Mouse (Mus musculus) forebrain, embryonic 15.5 days (tissue): ENCODE measurements around the gene Ciapin1. TPM values are rescaled to one million over a fixed set of nuclear protein-coding genes. Genes with fewer than 3 reads are reported as not detected.

Experiments
- ATAC-seq: fragments of 200-750 bp; cut with Nextera tagmentation; replicated peaks from 2 replicates; pipeline ENCODE4 v1.8.0; 2017; ENCODE audit warnings: mild to moderate bottlenecking, moderate TSS enrichment, moderate library complexity
- H3K27ac ChIP-seq: fragments of 300-500 bp; sonication (generic); replicated peaks from 2 replicates; pipeline ENCODE4 v1.5.1; 2015; ENCODE audit warnings: mild to moderate bottlenecking, inconsistent platforms
- H3K27me3 ChIP-seq: fragments of 300-500 bp; sonication (generic); 2 replicates; pipeline ENCODE4 v1.6.1; 2015; ENCODE audit warnings: inconsistent platforms
- H3K36me3 ChIP-seq: fragments of 300-500 bp; sonication (generic); 2 replicates; pipeline ENCODE4 v1.6.1; 2015; ENCODE audit warnings: mild to moderate bottlenecking, inconsistent platforms
- H3K4me1 ChIP-seq: fragments of 300-500 bp; sonication (generic); 2 replicates; pipeline ENCODE4 v1.6.1; 2015; ENCODE audit warnings: inconsistent platforms
- H3K4me2 ChIP-seq: fragments of 300-500 bp; sonication (generic); replicated peaks from 2 replicates; pipeline ENCODE4 v1.6.1; 2015; ENCODE audit warnings: mild to moderate bottlenecking, inconsistent platforms
- H3K4me3 ChIP-seq: fragments of 300-500 bp; sonication (generic); 2 replicates; pipeline ENCODE4 v1.5.1; 2015; ENCODE audit warnings: mild to moderate bottlenecking, inconsistent platforms
- H3K9ac ChIP-seq: fragments of 300-500 bp; sonication (generic); replicated peaks from 2 replicates; pipeline ENCODE4 v1.6.1; 2015; ENCODE audit warnings: mild to moderate bottlenecking, inconsistent platforms
- H3K9me3 ChIP-seq: fragments of 300-500 bp; sonication (generic); 2 replicates; pipeline ENCODE4 v1.6.1; 2016; ENCODE audit warnings: inconsistent platforms
- WGBS: fragments of 180-500 bp; shearing (Covaris S2); methylation state at CpG from one replicate; pipeline ENCODE4 v1.1.7; 2015; ENCODE audit warnings: mixed read lengths; 5-methylcytosine and 5-hydroxymethylcytosine counted together
- polyA plus RNA-seq: library from polyadenylated mRNA; unstranded; fragments of >200 nt; fragmentation: Nextera tagmentation; extraction: Ambion mirVana; gene quantifications from 2 replicates; pipeline ENCODE4 v1.2.1, GENCODE M21; 2015

Gene Ciapin1
- polyA plus RNA-seq, 1 experiment from 2014 or later = 145 TPM

DNA sequence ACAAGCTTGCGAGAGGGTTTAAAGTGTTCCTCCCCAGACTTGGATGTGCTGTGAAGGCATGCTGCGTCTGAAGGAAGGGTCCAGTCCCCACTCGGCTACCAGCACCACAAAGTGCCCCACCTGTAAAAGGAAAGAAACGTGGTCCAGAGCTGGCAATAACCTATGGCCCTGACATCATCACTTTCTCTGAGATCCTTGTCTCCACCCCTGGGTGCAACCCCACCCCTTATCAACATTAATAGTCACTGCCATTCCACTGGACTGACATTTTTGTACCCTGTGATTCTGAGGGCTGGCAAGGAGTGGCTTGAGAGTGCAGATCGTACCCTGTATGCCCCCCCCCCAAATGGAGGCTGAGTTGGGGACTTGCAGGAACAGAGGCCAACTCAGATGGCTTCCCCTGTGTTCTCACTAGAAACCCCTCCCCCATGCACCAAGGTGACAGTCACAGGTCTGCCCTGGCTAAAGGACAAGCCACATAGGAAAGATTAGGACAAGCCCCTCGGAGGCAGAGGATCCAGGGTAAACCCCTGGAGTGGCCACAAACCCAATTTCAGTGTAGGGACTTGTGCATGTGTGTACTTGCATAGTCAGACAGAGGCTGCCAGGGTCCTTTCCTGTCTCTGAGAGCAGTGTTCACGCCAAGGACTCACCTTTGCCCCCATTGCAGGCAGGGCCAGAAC lies 56.9 kb downstream of the Ciapin1 start:
- no peak for ATAC-seq
- Histone ChIP-seq H3K27ac (no peak overlapping the region), H3K9ac (no peak overlapping the region), H3K27me3 (no peaks in the 10 kb centered on the region), H3K36me3 (no peaks in the 10 kb centered on the region), H3K4me1 (peaks cover 12% of the 10 kb centered on the region), H3K4me2 (no peak overlapping the region), H3K4me3 (no peak overlapping the region), H3K9me3 (no peaks in the 10 kb centered on the region)
- 62% methylated on average over 7 of the region's 7 CpGs for WGBS

DNA sequence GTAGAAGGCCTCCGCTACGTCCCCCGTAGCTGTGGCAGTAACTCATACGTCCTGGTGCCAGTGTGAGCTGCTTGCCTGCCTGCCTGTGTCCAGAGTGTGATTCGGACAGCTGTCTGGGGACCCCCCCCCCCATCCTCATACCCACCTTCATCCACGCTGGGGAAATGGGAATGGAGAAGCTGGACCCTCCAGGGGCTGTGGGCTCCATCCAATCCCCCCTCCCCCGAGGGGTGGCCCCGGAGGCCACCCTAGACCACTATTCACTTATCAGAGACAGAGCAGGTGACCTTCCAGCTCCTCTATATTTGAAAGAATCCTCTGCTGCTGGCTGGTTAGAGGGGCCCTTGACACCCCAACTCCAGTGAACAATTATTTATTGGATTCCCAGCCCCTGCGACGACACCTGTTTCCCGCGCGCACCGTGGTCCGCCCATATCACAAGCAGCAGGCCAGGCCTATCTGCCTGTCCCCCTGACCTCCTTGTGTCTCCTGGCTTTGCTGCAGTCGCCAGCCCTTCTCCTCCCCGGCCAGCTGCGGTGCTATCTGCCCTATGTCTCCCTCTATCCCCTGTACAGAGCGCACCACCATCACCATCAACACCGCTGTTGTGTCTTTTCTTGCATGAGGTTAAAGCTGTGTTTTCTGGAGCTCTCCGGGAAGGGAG lies 57.5 kb downstream of the Ciapin1 start:
- no peaks in the 10 kb centered on the region for H3K9me3 ChIP-seq
- no peak for ATAC-seq
- H3K36me3 ChIP-seq = no peaks in the 10 kb centered on the region
- no peak overlapping the region for H3K27ac ChIP-seq
- H3K4me2 ChIP-seq = no peak overlapping the region
- no peak overlapping the region for H3K4me3 ChIP-seq
- WGBS = 82% methylated on average over 21 of the region's 21 CpGs
- H3K27me3 ChIP-seq = no peaks in the 10 kb centered on the region
- no peak overlapping the region for H3K9ac ChIP-seq
- peaks cover 12% of the 10 kb centered on the region for H3K4me1 ChIP-seq

- Histone ChIP-seq H3K36me3 (no peaks in the 10 kb centered on the region), H3K27me3 (no peaks in the 10 kb centered on the region), H3K4me2 (no peak overlapping the region), H3K9ac (no peak overlapping the region), H3K4me1 (peaks cover 12% of the 10 kb centered on the region), H3K27ac (no peak overlapping the region), H3K9me3 (no peaks in the 10 kb centered on the region), H3K4me3 (no peak overlapping the region)
- no peak for ATAC-seq
- 98% methylated on average over 16 of the region's 16 CpGs for WGBS
Observed at GRCm38 (mm10) chr8:94779534-94780294, 58.4 kb downstream of the Ciapin1 start.

- no peaks in the 10 kb centered on the region for H3K27me3 ChIP-seq
- H3K9me3 ChIP-seq = no peaks in the 10 kb centered on the region
- no peak overlapping the region for H3K4me2 ChIP-seq
- WGBS = 77% methylated on average over 10 of the region's 10 CpGs
- no peaks in the 10 kb centered on the region for H3K36me3 ChIP-seq
- H3K9ac ChIP-seq = no peak overlapping the region
- no peak for ATAC-seq
- peaks cover 12% of the 10 kb centered on the region for H3K4me1 ChIP-seq
- H3K27ac ChIP-seq = no peak overlapping the region
- no peak overlapping the region for H3K4me3 ChIP-seq
Observed at GRCm38 (mm10) chr8:94778895-94779533, 59.1 kb downstream of the Ciapin1 start.

- Histone ChIP-seq H3K27ac (no peak overlapping the region), H3K9me3 (no peaks in the 10 kb centered on the region), H3K36me3 (no peaks in the 10 kb centered on the region), H3K4me1 (peaks cover 17% of the 10 kb centered on the region), H3K4me3 (no peak overlapping the region), H3K9ac (no peak overlapping the region), H3K4me2 (no peak overlapping the region), H3K27me3 (no peaks in the 10 kb centered on the region)
- WGBS = 69% methylated on average over 5 of the region's 5 CpGs
- ATAC-seq = no peak
Observed at GRCm38 (mm10) chr8:94778473-94778872, 59.7 kb downstream of the Ciapin1 start.

GRCm38 (mm10) chr8:94778036-94778435 lies 60.1 kb downstream of the Ciapin1 start:
- no peak overlapping the region for H3K4me3 ChIP-seq
- WGBS = 67% methylated on average over 10 of the region's 10 CpGs
- no peak overlapping the region for H3K4me2 ChIP-seq
- H3K27ac ChIP-seq = no peak overlapping the region
- H3K9me3 ChIP-seq = no peaks in the 10 kb centered on the region
- H3K36me3 ChIP-seq = no peaks in the 10 kb centered on the region
- H3K4me1 ChIP-seq = peaks cover 22% of the 10 kb centered on the region
- H3K9ac ChIP-seq = no peak overlapping the region
- ATAC-seq = no peak
- H3K27me3 ChIP-seq = no peaks in the 10 kb centered on the region

- Histone ChIP-seq H3K36me3 (no peaks in the 10 kb centered on the region), H3K27me3 (no peaks in the 10 kb centered on the region), H3K9ac (no peak overlapping the region), H3K9me3 (no peaks in the 10 kb centered on the region), H3K4me3 (no peak overlapping the region), H3K4me1 (peaks cover 35% of the 10 kb centered on the region), H3K27ac (no peak overlapping the region), H3K4me2 (no peak overlapping the region)
- ATAC-seq = no peak
- 87% methylated on average over 2 of the region's 2 CpGs for WGBS
Observed at GRCm38 (mm10) chr8:94776346-94776745, 61.8 kb downstream of the Ciapin1 start.

DNA sequence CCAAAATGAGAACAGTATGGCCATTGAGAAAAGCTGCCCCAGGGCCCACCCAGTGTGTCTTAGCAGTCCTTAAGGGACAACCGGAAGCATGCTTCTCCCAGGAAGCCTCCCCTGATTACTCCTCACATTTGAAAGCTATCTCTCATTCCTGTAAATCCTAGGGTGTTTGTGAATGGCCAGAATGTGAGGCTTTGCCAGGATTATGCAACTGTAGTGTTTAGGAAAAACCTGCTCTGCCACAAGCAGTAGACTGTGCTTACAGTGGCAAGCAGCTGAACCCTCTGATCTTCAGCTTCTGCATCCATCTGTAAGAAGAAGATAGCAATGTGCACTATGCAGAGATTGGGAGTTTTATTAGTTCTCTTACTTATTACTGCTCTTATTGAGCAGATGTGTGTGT lies 63.6 kb downstream of the Ciapin1 start:
- no peak overlapping the region for H3K27ac ChIP-seq
- H3K4me1 ChIP-seq = peaks cover 41% of the 10 kb centered on the region
- H3K9ac ChIP-seq = no peak overlapping the region
- 94% methylated on average over 1 of the region's 1 CpGs for WGBS
- H3K4me3 ChIP-seq = no peak overlapping the region
- no peak for ATAC-seq
- no peaks in the 10 kb centered on the region for H3K36me3 ChIP-seq
- no peaks in the 10 kb centered on the region; the same call in 1 of the 2 replicates for H3K27me3 ChIP-seq
- H3K9me3 ChIP-seq = no peaks in the 10 kb centered on the region
- no peak overlapping the region for H3K4me2 ChIP-seq

DNA sequence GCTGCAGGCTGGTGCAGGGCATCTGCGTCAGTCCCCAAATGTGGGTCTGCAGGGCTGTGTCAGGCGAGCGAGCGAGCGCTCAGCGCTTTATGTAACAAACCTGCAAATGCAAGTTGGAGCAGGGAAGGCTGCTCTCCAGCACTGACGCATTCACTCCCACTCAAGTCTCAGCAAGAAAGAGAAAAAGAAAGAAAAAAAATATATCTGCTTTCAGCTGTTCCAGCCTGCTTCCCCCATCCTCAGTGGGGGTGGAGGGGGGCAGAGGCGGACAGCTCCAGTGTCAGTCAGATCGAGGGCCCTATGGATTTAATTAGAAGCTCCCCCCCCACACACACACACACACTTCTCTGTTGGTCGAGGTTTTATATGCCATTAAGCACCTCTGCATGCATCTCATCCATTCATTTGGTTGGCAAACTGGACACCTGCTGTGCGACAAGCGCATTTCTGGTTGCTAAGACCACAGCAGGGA lies 64.4 kb downstream of the Ciapin1 start:
- peak overlapping the region; percentile 71 for H3K4me2 ChIP-seq
- ATAC-seq = peak; percentile 30
- no peaks in the 10 kb centered on the region; the same call in 1 of the 2 replicates for H3K27me3 ChIP-seq
- H3K9ac ChIP-seq = 0 out of 2 replicates have a peak overlapping the region, but pooled peaks have one; percentile 2
- H3K27ac ChIP-seq = 0 out of 2 replicates have a peak overlapping the region, but pooled peaks have one; percentile 1
- no peaks in the 10 kb centered on the region for H3K9me3 ChIP-seq
- peak overlapping the region; percentile 52 for H3K4me3 ChIP-seq
- 3% methylated on average over 12 of the region's 12 CpGs for WGBS
- H3K4me1 ChIP-seq = peaks cover 39% of the 10 kb centered on the region
- no peaks in the 10 kb centered on the region for H3K36me3 ChIP-seq

DNA sequence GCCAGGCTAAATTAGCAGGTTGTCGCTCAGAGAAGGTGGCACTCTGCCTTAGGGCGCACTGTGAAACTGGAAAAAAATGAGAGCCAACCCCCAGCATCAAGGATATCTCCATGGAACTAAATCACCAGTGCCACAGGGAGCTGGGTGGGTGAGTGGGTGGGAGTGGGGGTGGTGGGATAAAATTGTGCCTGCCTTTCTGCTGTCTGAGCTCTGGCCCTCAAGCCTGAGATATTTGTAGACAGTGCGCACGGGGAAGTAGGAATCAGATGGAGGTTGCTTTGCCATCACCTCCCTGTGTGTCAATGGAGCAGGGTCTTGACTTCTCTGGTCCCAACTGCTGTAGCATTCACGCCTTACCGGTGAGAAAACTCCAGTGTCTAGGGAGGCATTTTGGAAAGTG lies 65.1 kb downstream of the Ciapin1 start:
- H3K27ac ChIP-seq = no peak overlapping the region
- H3K27me3 ChIP-seq = no peaks in the 10 kb centered on the region; the same call in 1 of the 2 replicates
- ATAC-seq = no peak
- no peaks in the 10 kb centered on the region for H3K9me3 ChIP-seq
- peak overlapping the region; percentile 52 for H3K4me3 ChIP-seq
- H3K9ac ChIP-seq = peak overlapping the region; percentile 52
- H3K4me2 ChIP-seq = peak overlapping the region; percentile 71
- peaks cover 33% of the 10 kb centered on the region for H3K4me1 ChIP-seq
- H3K36me3 ChIP-seq = no peaks in the 10 kb centered on the region
- WGBS = 48% methylated on average over 6 of the region's 6 CpGs

DNA sequence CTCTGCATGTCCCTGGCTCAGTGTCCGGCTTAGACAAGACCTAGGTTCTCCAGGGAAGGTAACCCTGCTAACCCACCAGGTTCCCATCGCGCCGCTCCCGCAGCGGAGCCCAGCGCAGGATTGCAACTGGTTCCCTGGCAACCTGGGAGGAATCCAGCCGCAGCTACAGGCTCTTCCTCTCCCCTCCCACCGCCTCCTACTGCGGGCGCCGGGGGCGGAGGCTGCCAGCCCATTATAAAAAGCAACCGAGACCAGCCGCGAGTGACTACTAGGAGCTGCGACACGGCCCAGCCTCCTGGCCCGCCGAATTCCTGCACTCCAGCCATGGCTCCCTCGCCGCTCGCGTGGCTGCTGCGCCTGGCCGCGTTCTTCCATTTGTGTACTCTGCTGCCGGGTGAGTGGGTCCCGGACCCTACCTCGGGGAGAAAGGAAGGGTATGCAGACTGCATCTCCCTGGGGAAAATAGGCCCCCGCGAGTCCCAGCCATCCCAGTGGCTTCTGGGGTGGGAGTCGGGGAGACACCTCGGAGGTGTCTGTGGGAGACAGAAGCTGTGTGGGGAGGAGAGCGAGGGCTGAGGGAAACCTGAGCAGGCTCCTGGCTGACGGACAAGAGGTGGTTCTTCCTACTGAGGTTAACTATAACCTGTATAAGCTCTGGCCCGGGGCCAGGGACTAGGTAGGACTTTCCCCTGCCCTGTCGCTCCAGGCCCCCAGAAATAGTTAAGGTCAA lies 66.1 kb downstream of the Ciapin1 start, which contains the start of gene Cx3cl1:
Gene Cx3cl1 (plus strand): TSS at position 69 of the 730 bp plus-strand sequence.
- Histone ChIP-seq H3K4me2 (peak within 1 kb of the TSS; percentile 71), H3K27ac (peak within 1 kb of the TSS; percentile 39; the same call in 1 of the 2 replicates), H3K4me3 (peak within 1 kb of the TSS; percentile 52), H3K27me3 (no peaks in the 10 kb centered on the region; the same call in 1 of the 2 replicates), H3K9me3 (no peaks in the 10 kb centered on the region), H3K4me1 (peaks cover 32% of the 10 kb centered on the region), H3K36me3 (no peaks in the 10 kb centered on the region), H3K9ac (peak within 1 kb of the TSS; percentile 52)
- peak; percentile 71 for ATAC-seq
- under 1% methylated on average over 38 of the region's 38 CpGs for WGBS
